ENCODE assay signal across 14 mouse cellular contexts in genomic region chr3:89584254-89584653, GRCm38 (mm10).
DNase-seq lines count a peak whose midpoint lies in the region; ATAC-seq and TF ChIP-seq lines count a peak whose summit lies in the region.
"Had no signal": no experiment of that assay in that cellular context is flagged by ENCODE, and none has a peak within 500 bp of the region (broad histone marks: within the 10 kb centered on the region; RNA-seq: fewer than 3 reads in every experiment).

No protein-coding gene starts in this region.

- 40% methylated on average over 4 of the region's 4 CpGs for WGBS in embryonic facial prominence, embryonic 14.5 days
- WGBS in embryonic facial prominence, embryonic 10.5 days, result 64% methylated on average over 4 of the region's 4 CpGs
- 18% methylated on average over 4 of the region's 4 CpGs for WGBS in limb, embryonic 14.5 days
- WGBS in limb, embryonic 10.5 days, result 49% methylated on average over 4 of the region's 4 CpGs
- 59% methylated on average over 4 of the region's 4 CpGs for WGBS in forebrain, embryonic 14.5 days

- H3K36me3 ChIP-seq in embryonic facial prominence, embryonic 14.5 days (ENCODE audit: control insufficient read depth, insufficient read depth, low read length), result no peaks in the 10 kb centered on the region
- no peaks in the 10 kb centered on the region for H3K36me3 ChIP-seq in embryonic facial prominence, embryonic 10.5 days (replicated peaks)
- H3K36me3 ChIP-seq in limb, embryonic 14.5 days (ENCODE audit: control insufficient read depth, insufficient read depth, low read length), result no peaks in the 10 kb centered on the region
- no peaks in the 10 kb centered on the region for H3K36me3 ChIP-seq in limb, embryonic 10.5 days
- H3K36me3 ChIP-seq in forebrain, embryonic 14.5 days (ENCODE audit: control insufficient read depth, insufficient read depth, low read length), result no peaks in the 10 kb centered on the region
- H3K36me3 ChIP-seq: heart, embryonic 12.5 days; limb, embryonic 13.5 days had no signal

- ATAC-seq in embryonic facial prominence, embryonic 14.5 days (ENCODE audit: low read depth), result peak; percentile 41; the same call in 1 of the 2 replicates
- ATAC-seq in limb, embryonic 14.5 days (ENCODE audit: low FRiP score, low read depth), result peak; percentile 35; the same call in 1 of the 2 replicates
- no peak for ATAC-seq in forebrain, embryonic 14.5 days
- ATAC-seq: inflammation-experienced regulatory T-cells, adult 6 months had no signal

- H3K4me1 ChIP-seq in embryonic facial prominence, embryonic 14.5 days (ENCODE audit: control insufficient read depth, insufficient read depth, low read length), result peaks cover 12% of the 10 kb centered on the region; the same call in 1 of the 2 replicates
- H3K4me1 ChIP-seq in embryonic facial prominence, embryonic 10.5 days, result peaks cover 55% of the 10 kb centered on the region
- H3K4me1 ChIP-seq in limb, embryonic 14.5 days (ENCODE audit: control insufficient read depth, insufficient read depth, low read length), result peaks cover 26% of the 10 kb centered on the region
- H3K4me1 ChIP-seq in limb, embryonic 10.5 days, result peaks cover 47% of the 10 kb centered on the region
- peaks cover 18% of the 10 kb centered on the region; the same call in 1 of the 2 replicates for H3K4me1 ChIP-seq in forebrain, embryonic 14.5 days (ENCODE audit: control insufficient read depth, insufficient read depth, low read length)

- no peak for TF ChIP-seq POLR2A in limb, embryonic 14.5 days (IDR thresholded peaks at IDR 0.05; ENCODE audit: borderline replicate concordance, extremely low read depth, insufficient read depth, insufficient read length)

- H3K9ac ChIP-seq in embryonic facial prominence, embryonic 14.5 days (ENCODE audit: low read depth, low read length), result no peak overlapping the region
- H3K9ac ChIP-seq in limb, embryonic 14.5 days (ENCODE audit: low read depth, low read length, severe bottlenecking), result no peak overlapping the region
- H3K9ac ChIP-seq in forebrain, embryonic 14.5 days (ENCODE audit: low read length), result no peak overlapping the region
- H3K9ac ChIP-seq: heart, embryonic 12.5 days; limb, embryonic 13.5 days had no signal

- peak; percentile 77 for DNase-seq in embryonic facial prominence, embryonic 14.5 days (ENCODE audit: low spot score)
- no peak for DNase-seq in embryonic facial prominence, embryonic 10.5 days (ENCODE audit: low spot score)
- peak; percentile 59 for DNase-seq in limb, embryonic 14.5 days (ENCODE audit: low spot score)
- no peak for DNase-seq in limb, embryonic 10.5 days (ENCODE audit: low spot score)
- peak; percentile 31 for DNase-seq in forebrain, embryonic 14.5 days (ENCODE audit: low spot score)
- DNase-seq in lung, postnatal 36 days, result peak; percentile 34
- no peak for DNase-seq in gastrocnemius, adult 8-10 months (ENCODE audit: low spot score in 2 of 2)
- no peak for DNase-seq in heart, postnatal 4 days
- DNase-seq: adrenal gland, postnatal 14 days; gastrocnemius, postnatal 10 days; kidney, postnatal 25 days had no signal

- no peaks in the 10 kb centered on the region for H3K9me3 ChIP-seq in embryonic facial prominence, embryonic 14.5 days (ENCODE audit: control insufficient read depth, low read length)
- H3K9me3 ChIP-seq in embryonic facial prominence, embryonic 10.5 days, result no peaks in the 10 kb centered on the region
- H3K9me3 ChIP-seq in limb, embryonic 14.5 days (ENCODE audit: control insufficient read depth, low read length), result no peaks in the 10 kb centered on the region
- H3K9me3 ChIP-seq in limb, embryonic 10.5 days (replicated peaks), result no peaks in the 10 kb centered on the region
- no peaks in the 10 kb centered on the region for H3K9me3 ChIP-seq in forebrain, embryonic 14.5 days (replicated peaks; ENCODE audit: control insufficient read depth, low read length)
- H3K9me3 ChIP-seq: heart, embryonic 12.5 days; limb, embryonic 13.5 days had no signal

- no peak overlapping the region for H3K4me2 ChIP-seq in embryonic facial prominence, embryonic 14.5 days (ENCODE audit: low read depth, low read length)
- H3K4me2 ChIP-seq in limb, embryonic 14.5 days (replicated peaks; ENCODE audit: low read depth, low read length, severe bottlenecking), result no peak overlapping the region
- no peak overlapping the region for H3K4me2 ChIP-seq in forebrain, embryonic 14.5 days (ENCODE audit: low read length)
- H3K4me2 ChIP-seq: heart, embryonic 12.5 days; limb, embryonic 13.5 days had no signal

- H3K27me3 ChIP-seq in embryonic facial prominence, embryonic 14.5 days (replicated peaks; ENCODE audit: control insufficient read depth, insufficient read depth, low read length), result no peaks in the 10 kb centered on the region
- no peaks in the 10 kb centered on the region; the same call in none of the 2 replicates for H3K27me3 ChIP-seq in embryonic facial prominence, embryonic 10.5 days (replicated peaks; ENCODE audit: low read depth, poor library complexity, severe bottlenecking)
- no peaks in the 10 kb centered on the region for H3K27me3 ChIP-seq in limb, embryonic 14.5 days (ENCODE audit: control insufficient read depth, insufficient read depth, low read length)
- 0 out of 2 replicates have a peak, but pooled peaks cover 3% of the 10 kb centered on the region for H3K27me3 ChIP-seq in limb, embryonic 10.5 days (ENCODE audit: low read depth, poor library complexity, severe bottlenecking)
- H3K27me3 ChIP-seq in forebrain, embryonic 14.5 days (replicated peaks; ENCODE audit: control insufficient read depth, insufficient read depth, low read length), result no peaks in the 10 kb centered on the region
- H3K27me3 ChIP-seq: heart, embryonic 12.5 days; limb, embryonic 13.5 days had no signal

- H3K27ac ChIP-seq in embryonic facial prominence, embryonic 14.5 days (replicated peaks; ENCODE audit: low read depth, low read length), result 0 out of 2 replicates have a peak overlapping the region, but pooled peaks have one; percentile 23
- H3K27ac ChIP-seq in embryonic facial prominence, embryonic 10.5 days (replicated peaks), result no peak overlapping the region
- H3K27ac ChIP-seq in limb, embryonic 14.5 days (replicated peaks; ENCODE audit: low read depth, low read length), result no peak overlapping the region
- no peak overlapping the region for H3K27ac ChIP-seq in limb, embryonic 10.5 days
- H3K27ac ChIP-seq in forebrain, embryonic 14.5 days (ENCODE audit: low read depth, low read length), result peak overlapping the region; percentile 48
- H3K27ac ChIP-seq: limb, embryonic 13.5 days had no signal

- no peak overlapping the region for H3K4me3 ChIP-seq in embryonic facial prominence, embryonic 14.5 days (ENCODE audit: low read depth, low read length)
- no peak overlapping the region for H3K4me3 ChIP-seq in embryonic facial prominence, embryonic 10.5 days
- no peak overlapping the region for H3K4me3 ChIP-seq in limb, embryonic 14.5 days (replicated peaks; ENCODE audit: low read length)
- no peak overlapping the region for H3K4me3 ChIP-seq in limb, embryonic 10.5 days
- no peak overlapping the region for H3K4me3 ChIP-seq in forebrain, embryonic 14.5 days (ENCODE audit: low read depth, low read length)
- H3K4me3 ChIP-seq: heart, embryonic 12.5 days; limb, embryonic 13.5 days had no signal

Comparison
In these comparisons a context has a peak if more than half of its experiments do, and no peak if none do; other contexts are left out.
1. DNase-seq: peak in embryonic facial prominence, embryonic 14.5 days (single experiment), limb, embryonic 14.5 days (single experiment), forebrain, embryonic 14.5 days (single experiment) and lung, postnatal 36 days (single experiment); none in embryonic facial prominence, embryonic 10.5 days (single experiment), limb, embryonic 10.5 days (single experiment), gastrocnemius, adult 8-10 months (0 of 2) and heart, postnatal 4 days (single experiment).
2. H3K27ac ChIP-seq: peak in embryonic facial prominence, embryonic 14.5 days (single experiment) and forebrain, embryonic 14.5 days (single experiment); none in embryonic facial prominence, embryonic 10.5 days (single experiment), limb, embryonic 14.5 days (single experiment) and limb, embryonic 10.5 days (single experiment).